Mouse (Mus musculus): Measurements from ENCODE around the gene Gstm3. TPM values are rescaled to one million over a fixed set of nuclear protein-coding genes. Genes with fewer than 3 reads are reported as not detected.
"Not testable (repeated sequence)": the region's sequence is repeated elsewhere in the genome, so short reads cannot be mapped to it uniquely, and the experiment has no call there.

The Gstm3 gene
- polyA plus RNA-seq, 1 experiment from 2014 or later: not detected

DNA sequence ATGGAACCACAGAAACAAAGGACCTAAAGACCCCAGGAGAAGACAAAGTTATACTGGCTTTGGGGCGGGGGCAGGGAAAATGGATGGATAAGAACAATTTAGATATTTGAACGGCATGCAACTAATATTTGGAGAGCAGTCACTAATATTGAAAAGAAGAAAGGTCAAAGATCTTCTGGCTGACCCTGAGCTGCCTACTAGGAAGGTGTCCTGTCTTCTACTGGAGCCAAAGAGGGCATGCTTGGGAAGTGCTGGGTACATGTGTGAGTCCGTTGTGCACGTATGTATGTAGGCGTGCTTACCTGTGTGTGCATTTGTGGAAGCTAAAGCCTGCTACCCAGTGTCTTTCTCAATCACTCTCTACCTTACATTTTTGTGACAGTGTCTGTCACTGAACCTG lies 2.5 kb downstream of the Gstm3 start:
- H3K27ac ChIP-seq (replicated peaks): no peak overlapping the region
- ATAC-seq (ENCODE audit: low FRiP score, low read depth): no peak
- H3K4me3 ChIP-seq: no peak overlapping the region
- H3K4me1 ChIP-seq: 0 out of 2 replicates have a peak, but pooled peaks cover 10% of the 10 kb centered on the region
- WGBS: 94% methylated on average over 5 of the region's 5 CpGs
- H3K9me3 ChIP-seq: no peaks in the 10 kb centered on the region
- no peaks in the 10 kb centered on the region for H3K27me3 ChIP-seq
- H3K36me3 ChIP-seq: no peaks in the 10 kb centered on the region
- no peak overlapping the region for H3K9ac ChIP-seq (replicated peaks)
- H3K4me2 ChIP-seq (replicated peaks): no peak overlapping the region

DNA sequence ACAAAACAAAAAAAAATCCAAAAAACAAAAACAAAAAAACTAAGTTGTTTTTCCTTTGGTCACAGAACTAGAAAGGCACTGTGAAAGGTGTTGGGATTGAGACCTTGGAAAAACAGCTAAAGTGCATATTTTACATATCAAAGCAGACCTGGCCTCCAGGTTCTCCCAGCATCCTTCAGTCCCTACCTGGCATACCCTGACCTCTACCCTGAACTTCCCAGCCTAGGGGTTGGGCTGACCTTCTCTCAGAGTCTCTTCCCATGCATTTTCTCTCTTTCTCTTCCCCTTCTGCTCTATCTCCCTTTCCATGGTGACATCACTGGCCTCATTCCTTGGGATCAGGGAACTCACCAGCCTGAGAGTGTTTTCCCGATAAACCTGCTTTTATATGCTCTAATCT lies 3.5 kb downstream of the Gstm3 start:
- H3K9me3 ChIP-seq: no peaks in the 10 kb centered on the region
- no peak overlapping the region for H3K27ac ChIP-seq (replicated peaks)
- H3K4me1 ChIP-seq: 0 out of 2 replicates have a peak, but pooled peaks cover 10% of the 10 kb centered on the region
- ATAC-seq (ENCODE audit: low FRiP score, low read depth): no peak
- WGBS: 63% methylated on average over 1 of the region's 1 CpGs
- H3K4me2 ChIP-seq (replicated peaks): no peak overlapping the region
- no peaks in the 10 kb centered on the region for H3K27me3 ChIP-seq
- H3K9ac ChIP-seq (replicated peaks): no peak overlapping the region
- no peak overlapping the region for H3K4me3 ChIP-seq
- H3K36me3 ChIP-seq: no peaks in the 10 kb centered on the region

DNA sequence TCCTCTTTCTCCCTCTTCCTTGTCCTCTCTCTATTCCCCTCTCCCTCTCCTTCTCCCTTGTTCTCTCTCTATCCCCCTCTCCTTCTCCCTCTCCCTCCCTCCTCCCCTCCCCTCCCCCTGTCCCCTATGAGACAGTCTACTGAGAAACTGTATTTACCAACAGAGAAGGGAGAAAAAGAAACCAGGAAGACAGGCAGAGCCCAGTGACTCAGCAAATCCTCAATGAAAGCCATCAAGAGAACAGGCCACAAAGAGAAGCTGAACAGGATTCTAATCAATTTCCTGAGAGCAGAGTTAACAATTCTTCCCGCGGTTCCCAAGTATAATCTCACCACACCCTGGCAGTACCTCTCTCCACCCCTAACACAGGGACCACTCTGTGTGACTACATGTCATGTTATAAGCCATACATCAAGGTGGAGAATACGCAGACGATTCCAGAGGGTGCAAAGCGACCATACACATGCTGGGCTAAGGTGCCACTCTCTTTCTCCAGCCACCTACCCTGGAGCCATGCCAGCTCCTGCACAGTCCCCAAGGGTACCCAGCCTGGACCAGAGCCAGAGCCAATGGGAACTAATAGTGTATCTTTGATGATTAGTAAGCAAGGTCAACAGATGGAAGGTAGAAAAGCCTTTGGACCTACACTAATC lies 4.3 kb downstream of the Gstm3 start:
- no peak overlapping the region for H3K4me3 ChIP-seq
- no peak for ATAC-seq (ENCODE audit: low FRiP score, low read depth)
- no peak overlapping the region for H3K27ac ChIP-seq (replicated peaks)
- 75% methylated on average over 5 of the region's 5 CpGs for WGBS
- no peak overlapping the region for H3K4me2 ChIP-seq (replicated peaks)
- H3K9me3 ChIP-seq: no peaks in the 10 kb centered on the region
- no peaks in the 10 kb centered on the region for H3K36me3 ChIP-seq
- no peak overlapping the region for H3K9ac ChIP-seq (replicated peaks)
- H3K4me1 ChIP-seq: 0 out of 2 replicates have a peak, but pooled peaks cover 10% of the 10 kb centered on the region
- H3K27me3 ChIP-seq: no peaks in the 10 kb centered on the region

DNA sequence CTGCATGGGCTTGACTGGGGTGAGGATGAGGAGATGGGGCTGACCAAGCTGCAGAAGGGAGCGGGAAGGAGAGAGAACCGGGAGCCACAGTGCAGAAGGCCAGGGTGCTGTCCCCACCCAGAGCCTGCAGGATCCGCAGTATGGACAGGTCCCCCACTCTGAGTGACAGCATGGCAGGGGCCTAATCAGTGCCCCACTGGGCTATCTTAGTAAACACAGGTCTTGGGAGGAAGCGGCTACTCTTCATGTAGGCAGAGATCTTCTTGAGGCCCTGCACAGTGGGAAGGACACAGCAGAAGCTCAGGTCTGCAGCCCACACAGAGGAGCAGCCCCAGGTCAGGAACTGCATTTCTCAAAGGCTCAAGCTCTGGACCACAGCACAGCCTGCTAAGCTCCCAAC lies 5.1 kb downstream of the Gstm3 start:
- Histone ChIP-seq H3K4me3 (no peak overlapping the region), H3K27ac (replicated peaks) (no peak overlapping the region), H3K27me3 (no peaks in the 10 kb centered on the region), H3K4me1 (0 out of 2 replicates have a peak, but pooled peaks cover 10% of the 10 kb centered on the region), H3K4me2 (replicated peaks) (no peak overlapping the region), H3K9me3 (no peaks in the 10 kb centered on the region), H3K36me3 (no peaks in the 10 kb centered on the region), H3K9ac (replicated peaks) (no peak overlapping the region)
- ATAC-seq (ENCODE audit: low FRiP score, low read depth): no peak
- 79% methylated on average over 4 of the region's 4 CpGs for WGBS

DNA sequence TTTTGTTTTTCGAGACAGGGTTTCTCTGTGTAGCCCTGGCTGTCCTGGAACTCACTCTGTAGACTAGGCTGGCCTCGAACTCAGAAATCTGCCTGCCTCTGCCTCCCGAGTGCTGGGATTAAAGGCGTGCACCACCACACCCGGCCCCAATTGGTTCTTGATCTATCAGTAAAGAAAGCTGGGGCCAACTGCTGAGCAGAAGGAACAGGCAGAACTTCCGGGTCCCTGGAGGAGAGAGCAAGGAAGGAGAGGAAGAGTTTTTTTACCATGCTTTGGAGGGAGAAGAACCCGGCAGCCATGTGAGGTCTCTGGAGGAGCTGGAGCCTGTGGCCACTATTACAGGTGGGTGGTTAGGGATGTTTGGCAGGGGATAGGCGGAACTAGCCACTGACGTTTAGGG lies 13.8 kb downstream of the Gstm3 start:
- 89% methylated on average over 9 of the region's 9 CpGs for WGBS
- H3K4me1 ChIP-seq; H3K9me3 ChIP-seq; H3K27ac ChIP-seq (replicated peaks); H3K4me3 ChIP-seq; H3K36me3 ChIP-seq; H3K4me2 ChIP-seq (replicated peaks); H3K9ac ChIP-seq (replicated peaks); H3K27me3 ChIP-seq; ATAC-seq (ENCODE audit: low FRiP score, low read depth): not testable (repeated sequence)

DNA sequence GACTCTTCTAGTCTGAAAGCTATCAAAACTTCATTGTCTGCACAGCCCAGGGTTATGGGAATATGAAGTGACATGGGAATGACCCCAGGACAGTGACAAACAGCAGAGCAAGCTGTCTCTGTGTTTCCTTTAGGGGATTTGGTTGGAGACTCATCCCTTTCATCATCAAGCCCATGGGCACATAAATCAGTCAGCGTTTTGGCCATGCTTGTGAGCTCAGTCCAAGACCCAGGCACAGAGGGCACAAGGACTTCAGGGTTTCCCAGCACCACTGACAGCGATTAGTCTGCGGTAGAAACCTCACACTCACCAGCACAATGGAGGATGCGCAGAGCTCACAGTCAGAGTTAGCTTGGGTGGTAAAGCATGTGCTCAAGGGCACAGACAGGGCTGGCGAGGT lies 15.2 kb downstream of the Gstm3 start:
- no peak overlapping the region for H3K27ac ChIP-seq (replicated peaks)
- no peaks in the 10 kb centered on the region for H3K27me3 ChIP-seq
- H3K4me2 ChIP-seq (replicated peaks): no peak overlapping the region
- ATAC-seq (ENCODE audit: low FRiP score, low read depth): no peak
- 81% methylated on average over 5 of the region's 5 CpGs for WGBS
- H3K9ac ChIP-seq (replicated peaks): no peak overlapping the region
- H3K4me3 ChIP-seq: no peak overlapping the region
- no peaks in the 10 kb centered on the region for H3K36me3 ChIP-seq
- H3K4me1 ChIP-seq: 0 out of 2 replicates have a peak, but pooled peaks cover 2% of the 10 kb centered on the region
- H3K9me3 ChIP-seq: no peaks in the 10 kb centered on the region

DNA sequence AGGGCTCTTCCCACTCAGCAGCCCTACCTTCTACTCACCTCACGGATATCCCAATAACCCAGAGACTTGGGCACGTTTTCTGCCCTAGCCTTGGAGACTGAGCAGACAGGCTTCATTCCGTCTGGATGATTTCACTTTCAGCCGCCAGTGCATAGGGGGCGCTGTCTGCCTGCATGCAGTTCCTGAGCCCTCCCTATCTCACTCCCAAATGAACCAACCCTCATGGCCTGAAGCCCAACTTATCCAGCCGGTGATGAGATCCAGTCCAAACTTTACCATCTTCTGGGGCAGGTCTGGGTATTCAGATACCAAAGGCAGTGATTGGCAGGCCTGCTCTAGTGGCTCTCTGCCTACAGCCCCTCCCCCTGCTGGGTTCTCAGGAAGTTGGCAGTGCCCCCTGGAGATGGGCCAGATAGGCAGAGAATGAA lies 15.7 kb downstream of the Gstm3 start:
- no peaks in the 10 kb centered on the region for H3K9me3 ChIP-seq
- no peak overlapping the region for H3K4me3 ChIP-seq
- H3K4me2 ChIP-seq (replicated peaks): no peak overlapping the region
- no peaks in the 10 kb centered on the region for H3K36me3 ChIP-seq
- 0 out of 2 replicates have a peak, but pooled peaks cover 2% of the 10 kb centered on the region for H3K4me1 ChIP-seq
- H3K27ac ChIP-seq (replicated peaks): no peak overlapping the region
- WGBS: 19% methylated on average over 6 of the region's 6 CpGs
- H3K27me3 ChIP-seq: no peaks in the 10 kb centered on the region
- H3K9ac ChIP-seq (replicated peaks): no peak overlapping the region
- ATAC-seq (ENCODE audit: low FRiP score, low read depth): no peak

DNA sequence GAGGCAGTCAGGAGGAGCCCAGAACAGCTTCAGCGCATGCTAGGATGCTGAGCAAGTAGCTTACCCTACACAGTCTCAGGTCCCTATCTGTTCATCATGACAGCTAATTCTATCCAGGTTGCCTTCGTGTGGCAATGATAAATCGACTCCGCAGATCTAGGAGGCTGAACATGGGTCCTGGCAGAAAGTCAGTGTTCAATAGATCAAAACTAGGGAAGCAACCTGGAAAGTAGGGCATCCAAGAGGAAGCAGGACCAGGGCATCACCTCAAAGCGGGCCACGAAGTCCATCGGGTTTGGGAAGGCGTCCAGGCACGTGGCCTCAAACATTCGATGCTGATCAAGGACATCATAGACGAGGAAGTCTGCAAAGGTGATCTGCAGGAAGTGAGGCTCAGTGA lies 18.6 kb downstream of the Gstm3 start:
- no peak overlapping the region for H3K4me3 ChIP-seq
- no peaks in the 10 kb centered on the region for H3K36me3 ChIP-seq
- no peaks in the 10 kb centered on the region for H3K9me3 ChIP-seq
- 90% methylated on average over 11 of the region's 11 CpGs for WGBS
- 0 out of 2 replicates have a peak, but pooled peaks cover 2% of the 10 kb centered on the region for H3K4me1 ChIP-seq
- H3K27ac ChIP-seq (replicated peaks): no peak overlapping the region
- H3K4me2 ChIP-seq (replicated peaks): no peak overlapping the region
- H3K27me3 ChIP-seq: 0 out of 2 replicates have a peak, but pooled peaks cover 3% of the 10 kb centered on the region
- ATAC-seq (ENCODE audit: low FRiP score, low read depth): no peak
- H3K9ac ChIP-seq (replicated peaks): no peak overlapping the region

DNA sequence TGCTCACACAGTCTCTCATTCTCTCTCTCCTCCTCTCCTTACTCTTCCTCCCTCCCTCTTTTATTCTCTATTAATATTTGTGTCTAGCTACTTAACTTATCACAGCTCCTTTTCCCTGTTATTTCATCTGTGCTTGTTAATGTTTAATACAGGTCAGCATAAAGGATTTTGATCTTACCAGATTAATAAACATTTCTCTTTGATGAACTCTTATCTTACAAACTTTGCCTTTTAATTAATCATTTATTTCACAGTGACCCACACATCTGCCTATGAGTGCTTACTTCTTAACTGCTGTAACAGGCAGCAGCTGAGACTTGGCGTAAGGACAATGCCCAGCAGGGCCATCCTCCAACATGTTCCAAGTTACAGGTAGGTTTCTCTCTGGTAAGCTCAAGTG lies 19.6 kb downstream of the Gstm3 start:
- WGBS: 96% methylated on average over 1 of the region's 1 CpGs

DNA sequence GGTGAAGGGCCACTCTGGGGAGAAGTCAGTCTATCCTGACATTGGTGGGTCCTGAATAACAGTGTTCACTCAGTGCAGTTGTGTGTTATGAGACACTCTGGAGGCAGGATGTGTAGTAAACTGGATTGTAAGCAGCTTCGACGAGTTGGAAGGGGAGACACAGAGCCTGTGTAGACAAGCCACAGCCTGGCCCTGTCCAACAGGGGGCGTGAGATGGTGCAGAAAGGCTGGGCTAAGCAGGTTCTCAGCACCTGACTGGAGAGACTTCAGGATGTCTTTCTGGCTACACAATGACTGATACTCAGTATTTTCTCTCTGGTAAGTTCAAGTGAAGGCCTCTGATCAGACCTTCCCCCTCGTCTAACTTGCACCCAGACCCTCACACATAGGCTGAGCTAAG lies 23.4 kb downstream of the Gstm3 start:
- no peak overlapping the region for H3K27ac ChIP-seq (replicated peaks)
- no peaks in the 10 kb centered on the region for H3K36me3 ChIP-seq
- H3K9me3 ChIP-seq: no peaks in the 10 kb centered on the region
- no peak for ATAC-seq (ENCODE audit: low FRiP score, low read depth)
- no peak overlapping the region for H3K4me3 ChIP-seq
- 0 out of 2 replicates have a peak, but pooled peaks cover 3% of the 10 kb centered on the region for H3K27me3 ChIP-seq
- no peak overlapping the region for H3K9ac ChIP-seq (replicated peaks)
- 61% methylated on average over 4 of the region's 4 CpGs for WGBS
- H3K4me2 ChIP-seq (replicated peaks): no peak overlapping the region
- 0 out of 2 replicates have a peak, but pooled peaks cover 6% of the 10 kb centered on the region for H3K4me1 ChIP-seq

More for the DNA sequence above, 19.6 kb downstream of the Gstm3 start:
- H3K27me3 ChIP-seq; H3K36me3 ChIP-seq; H3K27ac ChIP-seq (replicated peaks); H3K4me1 ChIP-seq; H3K4me3 ChIP-seq; H3K4me2 ChIP-seq (replicated peaks); H3K9me3 ChIP-seq; H3K9ac ChIP-seq (replicated peaks); ATAC-seq (ENCODE audit: low FRiP score, low read depth): not testable (repeated sequence)

DNA sequence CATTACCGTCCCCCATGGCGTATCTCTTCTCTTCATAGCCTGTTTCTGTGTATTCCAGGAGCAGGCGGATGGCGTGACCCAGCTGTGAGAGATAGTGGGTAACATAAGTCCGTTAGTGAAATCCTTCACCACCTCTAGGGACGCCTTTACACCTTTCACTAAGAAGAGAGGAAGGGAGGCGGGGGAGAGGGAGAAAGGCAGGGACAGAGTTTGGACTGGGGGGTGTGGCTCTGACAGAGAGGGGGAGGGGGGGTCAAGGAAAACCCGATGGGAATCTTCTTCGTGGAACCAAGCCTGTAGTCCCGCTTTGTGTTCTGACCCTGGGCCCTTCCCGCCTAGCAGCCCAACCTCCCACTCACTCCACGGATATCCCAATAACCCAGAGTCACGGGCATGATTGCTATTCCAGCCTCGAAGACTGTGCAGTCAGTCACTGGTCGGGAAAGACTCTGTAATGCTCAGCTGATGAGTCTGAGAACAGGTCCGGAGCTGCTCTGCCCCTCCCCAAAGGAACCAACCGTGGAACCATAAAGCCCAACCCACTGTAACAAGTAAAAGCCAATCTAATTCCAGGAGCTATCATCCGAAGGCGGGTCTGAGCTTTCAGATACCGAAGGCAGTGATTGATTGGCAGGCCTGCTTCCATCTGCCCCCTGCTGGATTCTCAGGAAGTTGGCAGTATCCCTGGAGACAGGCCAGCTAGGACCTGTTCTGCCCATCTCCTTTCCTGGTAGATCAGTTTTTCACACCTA lies 25.7 kb downstream of the Gstm3 start, which contains the start of gene Gstm6:
TSS of gene Gstm6 (minus strand) at position 511 of the 752 bp plus-strand sequence.
- 20% methylated on average over 19 of the region's 20 CpGs for WGBS
- peak; percentile 85 for ATAC-seq (ENCODE audit: low FRiP score, low read depth)
- H3K4me2 ChIP-seq (replicated peaks): peak within 1 kb of the TSS; percentile 46

DNA sequence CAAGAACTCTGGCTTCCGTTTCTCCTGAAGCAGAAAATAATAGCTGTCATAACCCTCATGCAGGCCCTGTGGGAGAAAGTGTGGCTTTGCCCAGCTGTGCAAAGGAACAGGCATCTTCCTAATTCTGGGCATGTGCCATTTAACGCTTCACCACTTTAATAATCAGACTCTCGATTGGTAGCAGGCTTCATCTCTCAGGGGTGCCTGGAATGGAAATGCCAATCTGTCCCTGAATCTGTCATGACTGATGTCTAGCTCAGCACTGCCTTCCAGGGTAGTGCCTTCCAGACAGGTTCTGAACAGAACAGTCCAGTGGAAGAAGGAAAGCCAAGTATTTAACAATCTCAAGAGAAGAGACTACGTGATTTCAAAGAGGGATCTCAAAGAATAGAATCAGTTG lies 27.8 kb downstream of the Gstm3 start:
- Histone ChIP-seq H3K36me3 (no peaks in the 10 kb centered on the region), H3K9ac (replicated peaks) (no peak overlapping the region), H3K9me3 (no peaks in the 10 kb centered on the region), H3K4me2 (replicated peaks) (no peak overlapping the region), H3K27ac (replicated peaks) (no peak overlapping the region), H3K27me3 (no peaks in the 10 kb centered on the region), H3K4me3 (no peak overlapping the region), H3K4me1 (0 out of 2 replicates have a peak, but pooled peaks cover 6% of the 10 kb centered on the region)
- ATAC-seq (ENCODE audit: low FRiP score, low read depth): no peak
- 82% methylated on average over 4 of the region's 4 CpGs for whole genome bisulfite sequencing

More for the DNA sequence above, 25.7 kb downstream of the Gstm3 start, which contains the start of gene Gstm6:
- H3K27me3 ChIP-seq: 0 out of 2 replicates have a peak, but pooled peaks cover 3% of the 10 kb centered on the region
- H3K36me3 ChIP-seq: no peaks in the 10 kb centered on the region
- peak within 1 kb of the TSS; percentile 31 for H3K4me3 ChIP-seq
- H3K9ac ChIP-seq (replicated peaks): no peak within 1 kb of the TSS
- no peaks in the 10 kb centered on the region for H3K9me3 ChIP-seq
- H3K4me1 ChIP-seq: 0 out of 2 replicates have a peak, but pooled peaks cover 6% of the 10 kb centered on the region
- H3K27ac ChIP-seq (replicated peaks): no peak within 1 kb of the TSS
